Mouse (Mus musculus): ENCODE data around the gene Exph5.
A peak's percentile ranks its signal among the peaks of the same experiment; 100 is the strongest.

Gene Exph5

DNA sequence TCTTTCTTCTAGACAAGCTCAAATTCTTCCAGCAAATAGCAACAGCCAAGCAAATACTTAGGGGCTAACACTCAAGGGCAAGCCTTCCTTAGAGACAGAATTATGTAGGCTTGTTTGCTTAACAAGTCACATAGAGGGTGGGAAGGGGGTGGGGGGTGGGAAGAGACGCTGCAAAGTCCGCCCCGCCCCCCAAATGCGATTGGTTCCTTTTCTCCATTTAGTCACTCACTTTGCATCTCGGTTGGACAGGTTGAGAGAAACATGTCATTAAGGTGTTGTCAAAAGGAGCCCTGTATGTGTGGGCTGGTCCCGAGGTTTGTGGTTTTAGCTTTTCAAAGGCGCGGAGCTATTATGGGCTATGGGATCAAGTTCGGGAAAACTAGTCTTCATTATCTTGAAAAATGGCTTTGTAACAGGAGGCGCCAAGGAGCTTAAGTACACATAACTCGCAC is at the start of gene Exph5:
Gene Exph5, plus strand, starts transcription at position 402 of the 452 bp plus-strand sequence.
- no peak for DNase-seq (ENCODE audit: low read depth)

DNA sequence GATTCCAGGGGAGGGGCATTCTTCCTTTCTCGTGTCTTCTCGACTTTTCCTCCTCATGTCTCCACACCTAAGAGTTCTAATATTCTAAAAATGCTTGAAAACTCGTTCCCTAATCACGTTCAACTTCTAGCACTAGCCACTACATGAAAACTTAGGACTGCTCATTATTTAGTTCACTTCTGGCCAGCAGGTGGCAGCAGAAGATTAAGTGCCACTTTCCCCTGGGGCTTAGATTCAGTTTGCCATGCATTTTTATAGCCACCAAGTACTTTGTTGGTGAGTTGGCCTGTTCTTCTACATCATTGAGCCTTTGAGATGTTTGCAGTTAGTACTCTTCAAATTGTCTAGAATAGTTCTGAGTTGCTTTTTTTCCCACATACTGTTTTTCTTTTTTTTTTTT is 47.1 kb upstream of the Exph5 start:
- DNase-seq (ENCODE audit: low read depth): peak; percentile 87

DNA sequence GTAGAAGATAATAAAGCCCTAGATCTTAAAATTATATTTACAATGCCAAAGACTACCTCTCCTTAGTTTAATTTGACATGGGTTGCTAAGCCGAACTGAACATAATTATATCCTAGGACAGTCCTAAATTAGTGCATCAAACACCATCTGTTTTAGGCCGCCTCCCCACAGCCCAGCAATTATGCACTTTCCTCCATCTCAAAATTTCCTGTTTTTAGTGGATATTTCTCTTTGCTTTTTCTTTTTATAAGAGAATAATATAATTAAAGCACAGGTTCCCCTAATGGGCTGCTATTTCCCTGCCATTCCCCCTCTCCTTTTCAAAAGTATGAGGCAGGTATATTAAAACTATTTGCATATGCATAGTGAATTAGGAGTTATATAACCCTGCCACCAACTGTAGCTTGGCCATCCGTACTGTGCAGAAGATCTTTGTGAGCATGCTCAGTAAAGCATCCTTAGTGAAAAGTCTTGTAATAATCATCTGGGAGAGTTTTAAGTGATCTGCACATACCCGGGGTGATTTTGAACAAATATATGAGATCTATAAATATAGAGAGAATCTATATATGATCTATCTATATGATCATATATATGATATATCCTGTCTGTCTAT is 44.7 kb upstream of the Exph5 start:
- no peak for DNase-seq (ENCODE audit: low read depth)

DNA sequence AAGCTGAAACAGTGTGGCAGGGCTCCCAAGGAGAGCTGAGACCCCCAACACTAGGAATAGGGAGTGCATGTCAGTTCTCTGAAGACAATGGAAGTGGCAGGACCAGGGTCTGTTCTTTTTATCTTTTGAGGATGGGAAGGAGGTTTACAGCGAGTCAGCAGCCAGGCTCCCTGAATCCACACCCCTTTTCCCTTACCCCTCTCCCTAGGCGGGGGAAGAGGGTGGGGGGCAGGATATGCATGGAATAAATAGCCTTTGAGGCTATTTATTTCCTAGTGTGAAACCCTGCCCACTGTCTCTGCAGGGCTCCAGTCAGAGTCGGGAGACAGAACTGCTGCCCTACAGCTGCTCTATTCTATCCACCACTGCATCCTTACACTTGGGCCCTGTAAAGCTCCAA is 43.7 kb upstream of the Exph5 start:
- no peak for DNase-seq (ENCODE audit: low read depth)

DNA sequence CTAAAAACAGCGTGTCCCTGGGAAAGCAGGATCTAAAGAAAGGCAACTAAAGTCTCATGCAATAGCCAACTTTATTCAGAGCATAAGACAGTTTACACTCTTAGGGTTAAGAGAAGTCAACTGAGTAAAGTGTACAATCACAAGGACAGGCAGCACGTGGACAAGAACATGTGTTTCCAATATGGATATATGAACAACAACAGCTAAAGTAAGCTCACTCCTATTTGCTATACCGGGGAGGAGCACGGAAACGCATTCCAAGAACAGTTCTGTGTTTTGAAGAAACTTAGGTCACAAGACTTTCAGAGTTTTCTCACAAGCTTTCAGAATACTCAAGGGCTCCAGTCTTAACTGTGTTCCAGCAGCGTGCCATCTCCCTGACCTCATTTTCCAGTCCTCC is 43.3 kb upstream of the Exph5 start:
- no peak for DNase-seq (ENCODE audit: low read depth)

DNA sequence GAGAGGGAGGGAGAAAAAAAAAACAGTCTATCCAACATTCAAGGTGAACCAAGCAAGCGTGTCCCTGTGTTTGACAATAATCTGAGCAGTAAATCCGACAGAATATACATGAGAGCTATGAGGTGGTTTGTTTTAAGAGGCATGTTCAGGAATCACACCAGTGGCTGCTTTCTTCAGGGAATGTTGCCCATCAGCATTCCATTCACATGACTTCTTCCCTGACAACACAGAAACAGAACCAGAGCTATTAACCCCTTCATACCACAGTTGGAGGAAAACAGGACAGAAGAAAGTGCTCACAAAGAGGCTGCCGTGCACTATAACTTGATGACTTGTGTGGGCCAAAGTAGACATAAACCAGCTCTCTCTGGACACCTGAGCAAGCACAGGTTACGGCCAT is 37.1 kb upstream of the Exph5 start:
- DNase-seq (ENCODE audit: low read depth): no peak

DNA sequence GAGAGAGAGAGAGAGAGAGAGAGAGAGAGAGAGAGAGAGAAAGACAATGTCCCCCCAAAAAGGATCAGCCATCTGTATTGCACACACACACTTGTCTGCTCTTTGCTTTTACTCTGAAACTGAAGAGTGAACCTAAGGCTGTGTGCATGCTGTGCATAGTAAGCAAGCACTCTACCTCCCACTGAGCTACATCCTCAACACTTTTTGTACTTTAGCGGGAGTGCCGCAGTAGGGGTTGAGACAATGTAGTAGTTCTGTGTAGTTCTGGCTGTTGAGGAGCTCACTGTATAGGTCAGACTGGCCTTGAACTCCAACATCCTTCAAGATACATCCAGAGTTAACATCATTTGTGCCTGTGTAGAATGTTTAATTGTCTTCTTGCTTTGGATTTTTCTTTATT is 35.9 kb upstream of the Exph5 start:
- no peak for DNase-seq (ENCODE audit: low read depth)

DNA sequence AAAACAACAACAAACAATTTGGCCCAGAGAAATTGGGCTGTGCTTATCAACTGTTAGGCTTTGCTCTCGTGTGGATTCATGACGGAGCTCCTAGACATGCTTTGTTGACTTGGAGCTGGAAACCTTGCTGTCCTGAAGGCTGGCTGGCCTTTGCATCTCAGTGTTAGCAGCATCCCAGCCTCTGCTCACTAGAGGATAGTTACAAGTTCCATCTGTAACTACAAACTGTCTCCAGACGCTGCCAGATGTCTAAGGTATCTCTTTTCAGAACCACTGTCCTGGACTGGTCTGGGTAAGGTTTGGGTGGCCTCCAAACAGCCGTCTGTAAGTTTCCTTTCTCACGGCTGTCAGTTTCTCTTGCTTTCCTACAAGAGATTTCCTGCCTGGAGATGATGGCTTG is 33.4 kb upstream of the Exph5 start:
- no peak for DNase-seq (ENCODE audit: low read depth)

DNA sequence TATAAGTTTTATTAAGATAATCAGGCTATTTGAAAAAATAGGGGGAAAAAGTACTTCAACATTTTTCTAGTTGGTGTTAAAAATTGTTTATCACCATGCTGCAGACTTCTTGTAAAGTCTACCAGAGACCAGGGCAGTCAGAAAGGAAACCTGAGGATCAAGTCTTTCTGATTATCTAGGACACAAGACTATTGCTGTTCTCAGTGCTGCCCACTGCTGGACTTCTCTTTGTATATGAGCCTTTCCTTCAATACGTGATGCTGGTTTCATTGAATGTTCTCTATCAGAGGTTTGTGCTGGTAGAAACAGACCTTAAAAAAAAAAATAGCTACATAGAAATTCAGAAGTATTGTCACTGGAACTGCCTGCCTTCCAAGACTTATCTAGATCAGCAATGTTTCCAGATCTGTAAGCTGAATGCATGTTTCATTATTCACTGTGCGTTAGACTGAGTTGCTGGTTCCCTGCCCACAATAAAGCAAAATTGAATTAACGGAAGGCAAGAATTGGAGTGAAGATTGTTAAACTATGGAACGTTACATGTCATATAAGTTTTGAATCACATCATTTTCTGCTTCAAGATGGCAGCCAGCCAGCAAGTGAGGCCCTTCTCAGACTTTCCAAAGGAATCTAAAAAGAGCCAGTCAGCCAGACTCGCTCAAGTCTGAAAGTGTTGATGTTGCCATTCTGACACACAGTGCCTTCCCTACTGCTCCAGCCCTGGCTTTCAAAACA is 32.6 kb upstream of the Exph5 start:
- peak; percentile 59 for DNase-seq (ENCODE audit: low read depth)

DNA sequence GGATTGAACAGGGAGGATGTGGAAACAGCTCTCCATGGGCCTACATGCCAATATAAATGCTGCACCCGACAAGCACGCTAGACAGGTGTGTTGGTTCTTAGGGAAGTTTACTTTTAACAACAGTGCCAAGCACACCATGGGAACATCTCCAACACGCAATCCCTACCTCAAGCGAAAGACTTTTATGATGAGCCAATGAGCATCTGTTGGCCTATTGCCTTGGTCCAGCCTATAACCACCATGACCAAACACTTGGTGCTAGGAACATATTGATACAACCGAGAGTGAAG is 32.1 kb upstream of the Exph5 start:
- DNase-seq (ENCODE audit: low read depth): no peak

DNA sequence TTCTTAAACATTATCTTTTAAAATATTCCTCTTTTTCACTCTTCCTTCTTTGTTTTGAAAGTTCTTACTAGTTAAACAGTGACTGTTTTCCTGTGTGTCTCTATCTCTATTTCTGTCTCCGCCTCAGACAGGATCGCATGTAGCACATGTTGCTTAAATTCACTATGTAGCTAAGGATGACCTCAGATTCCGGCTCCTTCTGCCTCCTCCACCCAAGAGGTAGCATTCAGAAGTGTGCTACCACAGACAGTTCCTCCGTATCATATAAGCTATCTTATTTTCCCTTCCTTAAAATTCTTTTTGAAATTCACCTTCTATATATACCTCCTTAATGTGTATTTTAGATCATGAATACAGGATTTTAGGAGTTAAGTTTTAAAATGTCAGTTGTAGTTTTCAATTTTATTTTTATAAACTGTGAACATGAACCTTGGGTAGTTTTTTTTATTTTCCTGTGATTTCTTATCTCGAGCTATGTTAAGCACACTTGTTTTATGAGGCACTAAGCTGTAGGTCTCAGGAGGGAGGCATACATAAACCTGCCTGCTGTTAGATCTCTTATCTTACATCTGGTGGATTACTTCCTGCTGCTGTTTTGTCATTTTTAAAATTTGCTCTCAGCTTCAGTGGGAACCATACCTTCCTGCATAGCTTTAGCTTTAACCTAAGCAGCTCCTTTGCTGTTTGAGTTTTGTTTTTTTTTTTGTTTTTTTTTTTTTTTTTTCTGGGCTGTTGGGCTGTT is 30.0 kb upstream of the Exph5 start:
- DNase-seq (ENCODE audit: low read depth): peak; percentile 72

DNA sequence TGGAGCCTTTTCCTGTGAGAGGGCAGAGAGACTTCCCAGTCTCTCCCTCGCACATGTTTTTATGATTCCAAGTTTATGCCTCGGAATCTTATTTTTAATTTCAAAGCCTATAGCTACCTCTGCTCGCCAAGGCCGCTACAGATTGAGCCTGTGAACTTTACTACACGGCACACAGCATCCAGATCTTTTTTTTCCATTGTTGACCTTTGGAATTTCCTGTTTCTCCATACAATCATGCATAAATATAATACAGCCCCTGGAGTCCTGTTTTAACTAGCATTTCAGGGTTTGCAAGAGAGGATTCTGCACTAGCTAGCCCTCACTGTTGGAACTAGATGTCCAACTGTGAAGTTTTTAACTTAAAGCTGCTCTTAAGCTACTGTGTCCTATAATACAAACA is 29.3 kb upstream of the Exph5 start:
- DNase-seq (ENCODE audit: low read depth): no peak

DNA sequence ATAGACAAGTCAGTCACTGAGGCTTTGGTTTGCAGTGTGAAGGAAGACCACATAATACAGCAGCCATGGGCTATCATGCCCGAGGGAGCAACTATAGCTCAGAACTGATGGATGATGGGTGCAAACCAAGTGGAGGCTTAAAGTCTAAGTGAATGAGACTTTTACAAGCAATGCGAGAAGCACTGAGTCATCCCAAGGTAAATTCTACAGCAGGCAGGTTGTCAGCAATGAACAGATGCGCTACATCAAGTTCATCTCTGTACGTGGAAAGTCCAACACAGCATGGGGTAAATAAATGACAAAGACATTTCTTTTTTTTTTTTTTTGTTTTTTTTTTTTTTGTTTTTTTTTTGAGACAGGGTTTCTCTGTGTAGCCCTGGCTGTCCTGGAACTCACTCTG is 28.8 kb upstream of the Exph5 start:
- DNase-seq (ENCODE audit: low read depth): no peak

DNA sequence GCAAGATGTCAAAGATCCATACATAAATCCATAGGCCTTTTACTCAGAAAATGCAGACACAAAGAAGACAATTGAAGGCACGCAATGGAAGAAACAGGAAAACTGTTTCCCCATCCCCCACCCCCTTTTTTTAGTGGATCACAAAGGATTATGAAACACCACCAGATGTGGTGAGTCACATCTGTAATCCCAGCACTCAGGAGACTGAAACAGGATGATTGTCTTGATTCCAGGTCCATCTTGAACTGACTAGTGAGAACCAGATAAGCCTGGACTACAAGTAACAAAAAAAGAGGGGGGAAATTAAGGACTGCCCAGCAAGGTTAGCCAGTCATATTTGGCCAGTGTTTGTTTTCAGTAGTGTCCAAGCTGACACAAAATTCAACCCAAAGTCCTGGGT is 25.1 kb upstream of the Exph5 start:
- peak; percentile 21 for DNase-seq (ENCODE audit: low read depth)

DNA sequence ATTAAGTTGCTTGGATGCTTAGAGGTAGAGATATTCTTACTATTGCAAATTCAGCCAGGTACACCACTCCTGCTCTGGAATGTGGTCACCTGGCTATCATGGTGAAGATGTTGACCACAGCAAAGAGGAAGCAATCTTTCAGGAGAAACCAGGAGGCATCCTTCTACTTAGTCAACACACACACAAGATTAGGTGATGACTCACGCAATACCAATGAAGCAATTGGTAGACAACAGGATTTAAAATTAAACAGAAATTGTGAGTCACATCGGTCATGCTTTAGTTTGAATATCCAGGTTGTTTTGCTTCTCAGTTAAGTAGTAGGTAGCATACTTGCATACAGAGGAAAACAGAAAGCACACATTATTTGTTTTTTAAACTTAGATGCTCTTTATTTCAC is 22.5 kb upstream of the Exph5 start:
- DNase-seq (ENCODE audit: low read depth): peak; percentile 68

DNA sequence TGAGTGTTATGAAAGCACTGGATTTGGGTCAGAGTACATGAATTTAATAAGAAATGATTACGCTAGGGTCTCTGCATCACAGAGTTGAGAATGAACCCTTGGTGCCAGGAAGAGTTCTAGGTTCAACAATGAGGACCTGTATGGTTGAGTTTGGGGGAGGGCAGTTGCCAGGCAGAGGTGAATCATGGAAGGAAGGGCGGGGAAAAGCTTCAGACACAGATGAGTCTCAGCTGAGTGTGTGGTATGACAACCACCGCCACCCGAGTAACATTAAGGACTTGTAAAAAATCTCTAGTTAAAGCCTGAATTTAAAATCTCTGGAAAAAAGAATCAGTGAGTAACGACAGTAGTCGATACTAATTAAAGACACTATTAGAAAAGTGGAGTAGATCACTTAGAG is 14.7 kb upstream of the Exph5 start:
- DNase-seq (ENCODE audit: low read depth): no peak

DNA sequence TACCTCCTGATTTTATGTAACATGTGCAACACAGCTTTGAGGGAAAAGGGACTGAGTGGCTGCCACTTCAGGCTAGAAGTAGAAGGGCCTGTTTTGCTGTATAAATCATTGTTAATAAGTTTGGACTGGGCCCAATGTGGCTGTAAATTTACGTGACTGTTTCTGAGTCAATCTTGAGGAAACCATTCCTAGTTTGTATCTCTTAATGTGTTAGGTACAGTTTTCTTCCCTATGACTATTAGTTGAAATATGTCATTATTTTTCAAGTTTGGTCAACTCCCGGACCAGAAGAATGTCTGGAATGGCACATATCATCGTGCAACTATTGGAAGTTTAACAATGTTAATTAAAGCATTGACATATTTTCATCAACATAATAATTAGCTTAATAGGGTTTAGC is 11.5 kb upstream of the Exph5 start:
- no peak for DNase-seq (ENCODE audit: low read depth)

DNA sequence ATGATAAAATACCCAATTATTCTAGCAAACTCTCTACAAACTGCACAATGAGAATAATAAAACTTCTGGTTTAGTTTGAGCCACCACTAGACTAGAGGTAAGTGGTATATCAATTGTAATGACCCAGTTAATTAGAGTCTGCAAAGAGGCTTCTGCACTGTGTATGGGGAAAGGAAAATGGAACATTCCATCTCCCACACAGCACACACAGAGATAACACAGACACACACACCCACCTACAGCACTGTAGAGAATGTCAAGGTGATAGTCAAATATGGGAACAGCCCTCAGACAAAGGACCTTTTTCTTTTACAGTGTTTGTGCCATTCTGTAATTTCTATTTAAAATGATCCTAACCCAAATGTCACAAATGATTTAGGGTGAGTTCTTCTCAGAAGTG is 8.6 kb upstream of the Exph5 start:
- no peak for DNase-seq (ENCODE audit: low read depth)

DNA sequence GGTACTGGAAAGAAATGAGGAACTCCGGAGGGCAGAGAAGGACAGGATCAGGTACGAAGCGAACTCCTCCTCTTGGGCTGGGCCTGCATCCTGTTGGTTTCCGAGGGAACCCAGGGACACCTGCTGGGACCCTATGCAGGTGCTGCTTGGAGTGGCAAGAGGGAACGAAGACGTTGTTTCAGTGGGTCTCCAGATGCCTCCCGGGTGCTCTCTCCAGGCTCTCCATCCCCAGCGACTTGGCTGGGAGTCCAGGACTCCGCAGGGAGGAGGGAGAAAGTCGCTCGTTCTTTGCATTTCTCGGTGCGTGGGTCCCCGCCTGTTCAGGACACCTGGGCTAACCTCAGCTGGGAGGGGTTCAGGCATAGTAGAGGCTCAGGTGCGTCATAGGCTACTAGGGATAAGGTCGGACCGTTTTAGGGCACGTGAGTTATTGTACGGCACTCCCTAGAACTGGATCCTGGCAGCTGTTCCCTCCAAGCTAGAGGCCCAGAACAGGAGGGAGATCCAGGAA is 386 bp downstream of the Exph5 start:
- no peak for DNase-seq (ENCODE audit: low read depth)

DNA sequence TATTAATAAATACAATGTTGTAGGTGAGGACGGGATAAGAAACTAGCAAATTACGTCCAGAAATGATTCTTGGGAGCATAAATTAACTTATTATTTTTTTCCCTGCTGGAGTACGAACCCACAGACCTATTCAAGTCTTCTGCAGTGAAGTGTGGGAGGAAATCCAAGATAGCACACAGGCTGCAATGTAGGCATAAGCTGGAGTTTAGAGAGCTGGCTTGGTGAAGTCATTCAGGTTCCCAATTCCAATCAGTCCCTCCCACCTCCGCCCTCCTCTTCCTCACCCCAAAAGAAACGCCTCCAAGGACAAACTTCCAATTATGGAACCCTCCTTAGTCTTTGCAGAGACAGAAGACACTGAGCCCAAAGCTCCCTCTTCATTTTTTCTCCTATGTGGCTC is 945 bp downstream of the Exph5 start:
- no peak for DNase-seq (ENCODE audit: low read depth)

DNA sequence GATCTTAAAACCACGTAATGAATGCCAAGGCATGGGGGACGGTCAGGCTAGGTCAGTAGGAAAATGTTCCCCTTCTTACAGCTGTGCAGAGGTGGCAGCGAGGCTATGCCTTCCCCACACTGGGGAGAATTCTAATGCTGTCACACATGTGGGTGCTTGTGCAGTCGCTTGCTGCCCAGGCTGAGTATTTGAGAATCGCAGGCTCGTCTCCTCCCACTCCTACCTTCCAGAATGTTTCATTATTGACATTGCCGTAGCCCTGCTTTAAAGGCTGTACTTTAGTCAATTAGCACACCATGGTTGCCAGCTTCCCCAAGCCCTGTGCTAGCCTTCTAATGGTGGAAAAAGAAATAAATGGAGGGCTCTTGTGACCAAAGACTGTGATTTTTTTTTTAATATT is 6.4 kb downstream of the Exph5 start:
- no peak for DNase-seq (ENCODE audit: low read depth)

DNA sequence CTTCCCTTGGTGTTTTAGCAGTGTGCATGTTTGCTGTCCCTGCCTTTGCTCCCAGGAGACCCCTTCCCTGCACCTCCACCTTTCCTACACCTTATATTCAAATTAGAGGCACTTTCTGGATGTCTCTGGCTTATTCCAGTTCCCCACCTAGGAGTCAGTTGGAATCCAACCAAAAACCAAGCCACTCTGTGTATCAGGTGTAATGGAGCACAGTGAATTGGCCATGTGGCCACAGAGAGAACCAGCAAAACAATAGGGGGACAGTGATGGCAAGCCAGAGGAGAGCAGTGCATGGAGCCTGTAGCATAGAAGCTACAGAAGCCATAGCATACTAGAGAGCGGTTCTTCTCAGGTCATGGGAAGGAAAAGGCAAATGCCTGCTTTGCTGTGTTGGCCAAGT is 11.5 kb downstream of the Exph5 start:
- DNase-seq (ENCODE audit: low read depth): no peak

DNA sequence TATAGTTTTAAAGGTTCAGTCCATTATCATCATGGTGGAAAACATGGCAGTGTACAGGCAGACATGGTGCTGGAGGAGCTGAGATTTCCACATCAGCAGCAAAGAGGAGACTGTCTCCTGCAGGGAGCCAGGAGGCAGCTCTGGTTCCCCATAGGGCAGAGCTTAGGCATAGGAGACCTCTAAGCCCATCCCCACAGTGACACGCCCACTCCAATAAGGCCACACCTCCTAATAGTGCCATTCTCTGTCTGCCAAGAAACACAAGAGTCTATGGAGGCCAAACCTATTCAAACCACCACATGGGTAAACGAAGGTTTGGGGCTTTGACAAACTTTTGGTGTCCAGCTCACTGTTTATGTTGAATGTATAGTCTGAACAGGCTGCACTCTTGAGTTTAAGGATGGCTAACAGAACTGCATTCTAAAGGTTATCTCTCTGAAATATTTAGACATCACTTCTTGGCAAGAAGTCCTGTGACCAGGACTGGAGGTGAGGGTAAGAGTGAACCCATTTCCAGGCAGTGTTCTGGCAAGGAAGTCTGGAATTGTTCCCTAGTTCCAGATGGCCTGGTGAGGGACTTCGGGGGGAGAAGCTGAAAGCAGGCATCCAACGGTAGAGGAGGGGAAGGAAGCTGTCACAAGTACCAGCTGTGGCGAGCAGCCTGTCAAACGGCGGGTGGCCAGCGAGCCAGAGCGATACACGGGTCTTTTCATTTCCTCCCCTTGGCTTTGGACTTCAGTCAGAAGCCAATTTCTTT is 19.6 kb downstream of the Exph5 start:
- no peak for DNase-seq (ENCODE audit: low read depth)
